Mouse (Mus musculus) cerebellum, adult 18-20 months (tissue): ENCODE measurements at regions not wholly inside any gene's neighbourhood (a gene's known extent, or its start where the extent isn't known, plus 50 kb on each side); places are given as distances from the start of the nearest gene placed in this dataset.

ENCODE experiments used
- DNase-seq, 2 experiments: peaks; one replicate each; pipeline ENCODE4 v3.0.0; 2021

- no peak for DNase-seq
These were observed 219.9 kb upstream of the Pou3f3 start for GRCm38 (mm10) chr1:42475629-42476028.

- DNase-seq = no peak
These were observed 215.1 kb upstream of the Pou3f3 start for GRCm38 (mm10) chr1:42480348-42480920.

- DNase-seq = no peak
These were observed 206.0 kb upstream of the Pou3f3 start for GRCm38 (mm10) chr1:42489563-42489962.

- no peak for DNase-seq
These were observed 204.5 kb upstream of the Pou3f3 start for GRCm38 (mm10) chr1:42490856-42491643.

GRCm38 (mm10) chr1:42491644-42492277, 203.8 kb upstream of the Pou3f3 start:
- DNase-seq = no peak

GRCm38 (mm10) chr1:42496022-42496421, 199.5 kb upstream of the Pou3f3 start:
- no peak for DNase-seq

- no peak for DNase-seq
These were observed 199.1 kb upstream of the Pou3f3 start for GRCm38 (mm10) chr1:42496433-42496832.

- no peak for DNase-seq
These were observed 196.7 kb upstream of the Pou3f3 start for GRCm38 (mm10) chr1:42498901-42499300.

GRCm38 (mm10) chr1:42504491-42504890, 191.1 kb upstream of the Pou3f3 start:
- no peak for DNase-seq

GRCm38 (mm10) chr1:42505048-42505729, 190.4 kb upstream of the Pou3f3 start:
- no peak for DNase-seq

- DNase-seq = no peak
These were observed 181.2 kb upstream of the Pou3f3 start for GRCm38 (mm10) chr1:42514417-42514816.

GRCm38 (mm10) chr1:42524401-42524800, 171.2 kb upstream of the Pou3f3 start:
- no peak for DNase-seq

- no peak for DNase-seq
These were observed 167.7 kb upstream of the Pou3f3 start for GRCm38 (mm10) chr1:42527746-42528476.

GRCm38 (mm10) chr1:42532908-42533307, 162.7 kb upstream of the Pou3f3 start:
- DNase-seq = no peak

GRCm38 (mm10) chr1:42539066-42539539, 156.5 kb upstream of the Pou3f3 start:
- no peak for DNase-seq

GRCm38 (mm10) chr1:42539541-42540520, 155.7 kb upstream of the Pou3f3 start:
- DNase-seq = no peak

- no peak for DNase-seq
These were observed 153.6 kb upstream of the Pou3f3 start for GRCm38 (mm10) chr1:42541991-42542390.

- DNase-seq = no peak
These were observed 152.6 kb upstream of the Pou3f3 start for GRCm38 (mm10) chr1:42542846-42543549.

- no peak for DNase-seq
These were observed 148.7 kb upstream of the Pou3f3 start for GRCm38 (mm10) chr1:42546879-42547278.

- DNase-seq = no peak
These were observed 138.3 kb upstream of the Pou3f3 start for GRCm38 (mm10) chr1:42557301-42557700.

GRCm38 (mm10) chr1:42567640-42568039, 127.9 kb upstream of the Pou3f3 start:
- DNase-seq = no peak
